Mouse (Mus musculus) heart, postnatal 0 days (tissue): ENCODE results near the gene Fam83d. TPM values are rescaled to one million over a fixed set of nuclear protein-coding genes. Genes with fewer than 3 reads are reported as not detected.
A peak's percentile ranks its signal among the peaks of the same experiment; 100 is the strongest.

ENCODE experiments used
- ATAC-seq: fragments of 200-750 bp; cut with Nextera tagmentation; 2 replicates; pipeline ENCODE4 v1.8.0; 2017; ENCODE audit warnings: low read depth, moderate number of reproducible peaks, moderate library complexity; ENCODE audit not compliant: insufficient read depth
- DNase-seq: peaks from one replicate; pipeline ENCODE4 v3.0.0-alpha.2; 2016; ENCODE audit warnings: low spot score
- H3K27ac ChIP-seq: fragments of 300-500 bp; sonication (generic); 2 replicates; pipeline ENCODE4 v1.5.1; 2014; ENCODE audit warnings: low read depth, mild to moderate bottlenecking
- H3K27me3 ChIP-seq: fragments of 300-500 bp; sonication (generic); 2 replicates; pipeline ENCODE4 v1.6.1; 2014; ENCODE audit warnings: low read length, mixed read lengths; ENCODE audit not compliant: control insufficient read depth, insufficient read depth
- H3K36me3 ChIP-seq: fragments of 300-500 bp; sonication (generic); replicated peaks from 2 replicates; pipeline ENCODE4 v1.6.1; 2014; ENCODE audit warnings: low read length, mixed read lengths; ENCODE audit not compliant: control insufficient read depth, insufficient read depth
- H3K4me1 ChIP-seq: fragments of 300-500 bp; sonication (generic); 2 replicates; pipeline ENCODE4 v1.6.1; 2014; ENCODE audit warnings: antibody characterized with exemption; ENCODE audit not compliant: control insufficient read depth, insufficient read depth
- H3K4me2 ChIP-seq: fragments of 300-500 bp; sonication (generic); 2 replicates; pipeline ENCODE4 v1.6.1; 2014; ENCODE audit warnings: low read depth, mild to moderate bottlenecking, low read length, moderate library complexity
- H3K4me3 ChIP-seq: fragments of 300-500 bp; sonication (generic); 2 replicates; pipeline ENCODE4 v1.5.1; 2014; ENCODE audit warnings: low read depth, low read length
- H3K9ac ChIP-seq: fragments of 300-500 bp; sonication (generic); replicated peaks from 2 replicates; pipeline ENCODE4 v1.6.1; 2014; ENCODE audit warnings: low read depth, low read length, mixed read lengths
- H3K9me3 ChIP-seq: fragments of 300-500 bp; sonication (generic); replicated peaks from 2 replicates; pipeline ENCODE4 v1.6.1; 2016; ENCODE audit warnings: low read length; ENCODE audit not compliant: control insufficient read depth
- CTCF ChIP-seq: IDR thresholded peaks from 2 replicates; pipeline ENCODE4 v1.5.1; 2016; ENCODE audit warnings: antibody characterized with exemption, control low read depth, low read depth
- EP300 ChIP-seq: IDR thresholded peaks from 2 replicates; pipeline ENCODE4 v1.6.1; 2016; ENCODE audit warnings: antibody characterized with exemption, low read depth
- WGBS: fragments of 180-500 bp; shearing (Covaris S2); extraction: QIAGEN DNeasy Blood & Tissue Kit; methylation state at CpG from one replicate; pipeline ENCODE4 v1.1.7; 2014; 5-methylcytosine and 5-hydroxymethylcytosine counted together
- polyA plus RNA-seq: library from polyadenylated mRNA; unstranded; fragments of >200 nt; fragmentation: Nextera tagmentation; extraction: Ambion mirVana; gene quantifications from 2 replicates; pipeline ENCODE4 v1.2.1, GENCODE M21; 2015
- total RNA-seq: library from RNA; depleted of rRNA; stranded (reverse); fragments of >200 nt; gene quantifications from 2 replicates; pipeline ENCODE4 v1.2.3, GENCODE M21; 2014; ENCODE audit warnings: low replicate concordance

Fam83d gene
- total and polyA plus RNA-seq, 2 experiments from 2014 or later = 18.6 to 37.7 TPM

DNA sequence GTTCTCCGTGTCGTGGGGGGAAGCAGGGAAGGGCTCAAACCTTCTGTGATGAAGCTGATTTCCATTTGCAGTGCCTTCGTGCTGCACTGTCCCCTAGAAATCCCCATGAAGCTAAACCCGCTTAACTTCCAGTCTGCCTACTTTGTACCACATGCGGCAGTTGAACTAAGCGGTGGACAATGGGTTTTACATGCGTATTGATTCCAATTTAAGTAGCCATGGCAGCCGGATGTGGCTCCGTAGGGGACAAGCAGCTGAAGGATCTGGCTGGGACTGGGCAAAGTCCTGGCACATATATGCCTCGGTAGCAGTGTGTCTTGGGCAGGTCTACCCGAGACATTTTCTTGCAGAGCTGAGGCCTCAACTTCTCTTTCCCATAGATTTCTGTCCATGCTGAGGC, 29.3 kb upstream of the Fam83d start:
- WGBS = 88% methylated on average over 11 of the region's 11 CpGs
- Histone ChIP-seq H3K36me3 (0 out of 2 replicates have a peak, but pooled peaks cover 5% of the 10 kb centered on the region), H3K4me2 (no peak overlapping the region), H3K9ac (no peak overlapping the region), H3K4me3 (no peak overlapping the region), H3K27ac (no peak overlapping the region), H3K27me3 (no peaks in the 10 kb centered on the region), H3K4me1 (0 out of 2 replicates have a peak, but pooled peaks cover 4% of the 10 kb centered on the region), H3K9me3 (no peaks in the 10 kb centered on the region)
- no peak for TF ChIP-seq EP300
- no peak for TF ChIP-seq CTCF
- no peak for DNase-seq
- ATAC-seq = no peak

DNA sequence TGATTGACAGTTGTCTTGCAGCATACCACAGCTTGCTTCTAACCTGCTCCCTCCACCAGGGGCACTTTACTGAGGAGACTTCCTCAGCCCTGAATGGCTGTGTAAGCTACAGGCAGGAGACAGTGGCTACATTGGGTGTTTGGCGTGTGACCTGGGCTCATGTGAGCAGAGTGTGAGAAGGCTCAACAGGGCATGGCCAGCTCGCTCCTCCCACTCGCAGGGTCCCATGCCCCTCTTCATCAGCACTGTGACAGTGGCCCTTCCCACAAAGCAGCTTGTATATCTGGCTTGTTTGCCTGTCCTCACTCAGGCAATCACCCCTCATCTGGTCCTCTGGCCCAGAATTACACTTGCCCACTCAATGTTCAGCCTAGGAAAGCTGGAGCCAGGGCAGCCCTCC, 28.8 kb upstream of the Fam83d start:
- no peak for ATAC-seq
- Histone ChIP-seq H3K36me3 (0 out of 2 replicates have a peak, but pooled peaks cover 5% of the 10 kb centered on the region), H3K9ac (no peak overlapping the region), H3K27me3 (no peaks in the 10 kb centered on the region), H3K27ac (no peak overlapping the region), H3K4me1 (0 out of 2 replicates have a peak, but pooled peaks cover 3% of the 10 kb centered on the region), H3K9me3 (no peaks in the 10 kb centered on the region), H3K4me3 (no peak overlapping the region), H3K4me2 (no peak overlapping the region)
- no peak for DNase-seq
- TF ChIP-seq EP300 (no peak), CTCF (no peak)
- WGBS = 75% methylated on average over 3 of the region's 3 CpGs

DNA sequence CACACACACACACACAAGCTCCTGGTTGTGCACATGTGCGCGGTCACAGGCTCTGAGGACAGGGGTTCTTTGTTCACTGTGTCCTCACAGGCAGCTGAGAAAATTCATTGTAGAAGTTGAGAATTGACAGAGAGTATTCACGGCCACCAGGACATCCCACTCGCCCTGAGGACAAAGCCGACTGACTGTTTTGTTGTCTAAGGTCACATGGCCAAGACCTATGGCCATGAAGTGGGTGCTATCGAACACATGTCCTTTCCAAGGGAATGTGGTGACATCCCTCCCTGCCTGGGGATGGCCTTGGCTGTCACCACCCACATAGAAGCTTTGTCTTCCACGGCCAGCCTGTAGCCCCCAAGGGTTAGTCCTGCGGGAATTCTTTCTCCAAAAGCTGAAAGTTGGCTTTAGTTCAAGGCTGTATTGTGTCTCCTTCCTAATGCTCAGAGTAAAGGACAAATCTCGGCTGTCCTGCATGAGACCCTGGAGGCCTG, 26.8 kb upstream of the Fam83d start:
- no peaks in the 10 kb centered on the region for H3K27me3 ChIP-seq
- ATAC-seq = peak; percentile 50
- 0 out of 2 replicates have a peak, but pooled peaks cover 5% of the 10 kb centered on the region for H3K36me3 ChIP-seq
- H3K9ac ChIP-seq = no peak overlapping the region
- DNase-seq = no peak
- H3K4me1 ChIP-seq = 0 out of 2 replicates have a peak, but pooled peaks cover 4% of the 10 kb centered on the region
- H3K4me2 ChIP-seq = no peak overlapping the region
- H3K27ac ChIP-seq = no peak overlapping the region
- no peak for TF ChIP-seq EP300
- TF ChIP-seq CTCF = no peak
- no peak overlapping the region for H3K4me3 ChIP-seq
- no peaks in the 10 kb centered on the region for H3K9me3 ChIP-seq
- 41% methylated on average over 9 of the region's 9 CpGs for WGBS

DNA sequence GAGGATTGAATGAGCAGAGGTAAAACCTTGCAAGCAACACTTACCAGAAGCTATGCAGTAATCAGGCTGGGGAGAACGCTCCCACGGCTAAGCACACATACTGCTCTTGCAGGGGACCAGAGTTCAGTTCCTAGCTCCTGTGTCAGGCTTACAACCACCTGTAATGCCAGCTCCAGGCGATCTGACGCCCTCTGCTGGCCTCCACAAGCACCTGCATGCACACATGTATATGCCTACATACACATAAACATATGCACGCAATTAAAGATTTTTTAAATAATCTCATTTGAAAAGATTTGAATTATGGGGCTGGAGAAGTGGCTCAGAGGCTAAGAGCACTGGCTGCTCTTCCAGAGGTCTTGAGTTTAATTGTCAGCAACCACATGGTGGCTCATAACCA, 25.5 kb upstream of the Fam83d start:
- no peak overlapping the region for H3K4me2 ChIP-seq
- H3K4me1 ChIP-seq = 0 out of 2 replicates have a peak, but pooled peaks cover 4% of the 10 kb centered on the region
- no peak overlapping the region for H3K9ac ChIP-seq
- H3K9me3 ChIP-seq = no peaks in the 10 kb centered on the region
- H3K27ac ChIP-seq = no peak overlapping the region
- ATAC-seq (no peak), DNase-seq (no peak)
- TF ChIP-seq CTCF = no peak
- no peak for TF ChIP-seq EP300
- H3K36me3 ChIP-seq = 0 out of 2 replicates have a peak, but pooled peaks cover 5% of the 10 kb centered on the region
- WGBS = 67% methylated on average over 5 of the region's 5 CpGs
- no peak overlapping the region for H3K4me3 ChIP-seq
- no peaks in the 10 kb centered on the region for H3K27me3 ChIP-seq

DNA sequence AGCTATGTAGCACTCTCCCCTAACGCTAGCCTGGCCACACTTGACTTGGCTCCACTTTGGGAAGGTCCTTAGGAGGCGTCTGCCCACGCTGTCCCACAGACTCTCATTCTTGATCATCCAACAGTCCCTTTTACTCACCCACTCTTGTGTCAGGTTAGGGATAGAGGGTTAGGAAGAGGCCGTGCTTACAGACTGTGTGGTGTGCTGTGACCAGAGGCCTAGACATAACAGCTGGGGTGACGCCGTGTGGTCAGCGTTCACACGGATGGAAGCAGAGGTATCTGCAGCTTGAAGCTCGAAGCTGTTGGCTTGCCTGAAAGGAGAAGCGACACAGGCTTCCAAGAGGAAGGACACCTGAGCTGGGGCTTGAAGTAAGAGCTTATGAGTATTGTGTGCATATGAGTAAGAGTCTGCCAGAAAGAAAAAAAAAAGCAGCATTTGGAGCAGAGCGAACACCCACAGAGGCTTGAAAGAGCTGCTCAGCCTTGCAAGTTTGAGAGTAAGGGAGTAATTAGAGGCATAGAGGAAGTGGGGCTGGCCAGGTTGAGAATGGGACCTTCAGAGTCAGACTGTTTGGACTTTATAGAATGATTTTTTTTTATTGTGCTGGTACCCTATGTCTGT, 24.3 kb upstream of the Fam83d start:
- Histone ChIP-seq H3K4me3 (no peak overlapping the region), H3K4me1 (0 out of 2 replicates have a peak, but pooled peaks cover 4% of the 10 kb centered on the region), H3K9me3 (no peaks in the 10 kb centered on the region), H3K9ac (no peak overlapping the region), H3K4me2 (no peak overlapping the region), H3K27ac (no peak overlapping the region), H3K27me3 (no peaks in the 10 kb centered on the region), H3K36me3 (0 out of 2 replicates have a peak, but pooled peaks cover 5% of the 10 kb centered on the region)
- DNase-seq (no peak), ATAC-seq (no peak)
- 85% methylated on average over 11 of the region's 11 CpGs for WGBS
- TF ChIP-seq CTCF (no peak), EP300 (no peak)
